Mouse (Mus musculus): ENCODE results near the gene Entr1.
A peak's percentile ranks its signal among the peaks of the same experiment; 100 is the strongest.

Gene Entr1

GRCm38 (mm10) chr2:26348241-26348640, 40.9 kb downstream of the Entr1 start:
- DNase-seq (ENCODE audit: low spot score in 2 of 2): no peak

GRCm38 (mm10) chr2:26342609-26343490, 46.3 kb downstream of the Entr1 start:
- DNase-seq (ENCODE audit: low spot score in 2 of 2): no peak

GRCm38 (mm10) chr2:26342044-26342443, 47.1 kb downstream of the Entr1 start:
- DNase-seq (ENCODE audit: low spot score in 2 of 2): peak; percentile 80 to 82

- DNase-seq (ENCODE audit: low spot score in 2 of 2): peak; percentile 55 to 56
These were observed 47.6 kb downstream of the Entr1 start for GRCm38 (mm10) chr2:26341510-26341981.

- no peak for DNase-seq (ENCODE audit: low spot score in 2 of 2)
These were observed 49.9 kb downstream of the Entr1 start for GRCm38 (mm10) chr2:26339204-26339551.

- no peak for DNase-seq (ENCODE audit: low spot score in 2 of 2)
These were observed 50.6 kb downstream of the Entr1 start for GRCm38 (mm10) chr2:26338302-26339203.
